Mouse (Mus musculus) neural tube, embryonic 12.5 days (tissue): ENCODE results near the gene Ablim1. TPM values are rescaled to one million over a fixed set of nuclear protein-coding genes. Genes with fewer than 3 reads are reported as not detected.

Source experiments
- ATAC-seq: fragments of 200-750 bp; cut with Nextera tagmentation; 2 replicates; pipeline ENCODE4 v1.8.0; 2017; ENCODE audit warnings: low read depth, mild to moderate bottlenecking, moderate TSS enrichment, moderate library complexity; ENCODE audit not compliant: low FRiP score
- H3K27ac ChIP-seq: fragments of 300-500 bp; sonication (generic); 2 replicates; pipeline ENCODE4 v1.5.1; 2016
- H3K27me3 ChIP-seq: fragments of 300-500 bp; sonication (generic); replicated peaks from 2 replicates; pipeline ENCODE4 v1.6.1; 2016; ENCODE audit warnings: mild to moderate bottlenecking
- H3K36me3 ChIP-seq: fragments of 300-500 bp; sonication (generic); 2 replicates; pipeline ENCODE4 v1.6.1; 2016; ENCODE audit warnings: mild to moderate bottlenecking
- H3K4me1 ChIP-seq: fragments of 300-500 bp; sonication (generic); 2 replicates; pipeline ENCODE4 v1.6.1; 2016
- H3K4me2 ChIP-seq: fragments of 300-500 bp; sonication (generic); replicated peaks from 2 replicates; pipeline ENCODE4 v1.6.1; 2016; ENCODE audit warnings: mild to moderate bottlenecking
- H3K4me3 ChIP-seq: fragments of 300-500 bp; sonication (generic); 2 replicates; pipeline ENCODE4 v1.5.1; 2016
- H3K9ac ChIP-seq: fragments of 300-500 bp; sonication (generic); 2 replicates; pipeline ENCODE4 v1.6.1; 2016; ENCODE audit warnings: mild to moderate bottlenecking
- H3K9me3 ChIP-seq: fragments of 300-500 bp; sonication (generic); 2 replicates; pipeline ENCODE4 v1.6.1; 2016; ENCODE audit warnings: mild to moderate bottlenecking
- WGBS: fragments of 180-500 bp; shearing (Covaris S2); methylation state at CpG from one replicate; pipeline ENCODE4 v1.1.7; 2016; 5-methylcytosine and 5-hydroxymethylcytosine counted together
- polyA plus RNA-seq: library from polyadenylated mRNA; unstranded; fragments of >200 nt; fragmentation: Nextera tagmentation; extraction: Ambion mirVana; gene quantifications from 2 replicates; pipeline ENCODE4 v1.2.1, GENCODE M21; 2016

The Ablim1 gene
- 34.0 and 34.9 TPM in 2 replicates for polyA plus RNA-seq

- H3K36me3 ChIP-seq, result no peaks in the 10 kb centered on the region
- H3K4me1 ChIP-seq, result peaks cover 10% of the 10 kb centered on the region
- H3K9ac ChIP-seq, result peak within 1 kb of the TSS; percentile 61
- no peaks in the 10 kb centered on the region for H3K9me3 ChIP-seq
- peak within 1 kb of the TSS; percentile 91 for H3K4me2 ChIP-seq
- H3K27ac ChIP-seq, result no peak within 1 kb of the TSS
- WGBS, result 2% methylated on average over 51 of the region's 52 CpGs
- peak within 1 kb of the TSS; percentile 46 for H3K4me3 ChIP-seq
- ATAC-seq, result peak; percentile 56
- peaks cover 27% of the 10 kb centered on the region for H3K27me3 ChIP-seq
Observed at GRCm38 (mm10) chr19:57314346-57315012, at the start of gene Ablim1. Ablim1 (minus strand) TSS chr19:57314919.

DNA sequence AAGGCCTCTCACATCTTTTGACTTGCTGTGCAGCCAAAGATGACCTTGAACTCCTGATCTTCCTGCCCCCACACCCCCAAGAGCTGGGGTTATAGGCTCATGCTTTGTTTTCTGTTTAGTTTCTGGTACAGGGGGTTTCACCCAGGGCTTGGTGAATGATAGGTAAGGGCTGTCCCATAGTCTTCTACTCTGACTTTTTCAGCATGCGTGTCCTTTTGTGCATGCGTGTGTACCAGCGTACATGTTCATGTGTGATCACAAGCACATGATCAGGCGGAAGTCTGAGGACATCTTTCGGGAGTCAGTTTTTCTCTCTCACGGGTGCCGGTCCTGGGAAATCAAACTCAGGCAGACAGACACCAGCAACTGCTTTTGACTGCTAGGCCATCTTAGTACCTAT is 48.8 kb upstream of the Ablim1 start:
- no peak overlapping the region for H3K9ac ChIP-seq
- H3K4me2 ChIP-seq, result peak overlapping the region; percentile 57
- no peak for ATAC-seq
- H3K9me3 ChIP-seq, result no peaks in the 10 kb centered on the region
- 92% methylated on average over 7 of the region's 7 CpGs for WGBS
- peaks cover 47% of the 10 kb centered on the region for H3K4me1 ChIP-seq
- H3K4me3 ChIP-seq, result no peak overlapping the region
- no peak overlapping the region for H3K27ac ChIP-seq
- no peaks in the 10 kb centered on the region for H3K27me3 ChIP-seq
- H3K36me3 ChIP-seq, result peaks cover 8% of the 10 kb centered on the region; the same call in 1 of the 2 replicates

GRCm38 (mm10) chr19:57363076-57363475 is 48.4 kb upstream of the Ablim1 start:
- Histone ChIP-seq H3K4me1 (peaks cover 47% of the 10 kb centered on the region), H3K9ac (0 out of 2 replicates have a peak overlapping the region, but pooled peaks have one; percentile 42)
- 55% methylated on average over 7 of the region's 7 CpGs for WGBS

GRCm38 (mm10) chr19:57362586-57362985 is 47.9 kb upstream of the Ablim1 start:
- WGBS, result 55% methylated on average over 5 of the region's 5 CpGs
- Histone ChIP-seq H3K27ac (no peak overlapping the region), H3K9me3 (no peaks in the 10 kb centered on the region), H3K4me2 (peak overlapping the region; percentile 57), H3K4me3 (peak overlapping the region; percentile 19; the same call in 1 of the 2 replicates), H3K27me3 (no peaks in the 10 kb centered on the region), H3K9ac (peak overlapping the region; percentile 42), H3K4me1 (peaks cover 47% of the 10 kb centered on the region), H3K36me3 (peaks cover 2% of the 10 kb centered on the region; the same call in 1 of the 2 replicates)
- ATAC-seq, result no peak

More at GRCm38 (mm10) chr19:57363076-57363475, 48.4 kb upstream of the Ablim1 start:
- Histone ChIP-seq H3K36me3 (peaks cover 7% of the 10 kb centered on the region; the same call in 1 of the 2 replicates), H3K27ac (no peak overlapping the region), H3K9me3 (no peaks in the 10 kb centered on the region), H3K27me3 (no peaks in the 10 kb centered on the region), H3K4me2 (peak overlapping the region; percentile 57), H3K4me3 (0 out of 2 replicates have a peak overlapping the region, but pooled peaks have one; percentile 19)
- no peak for ATAC-seq

- H3K36me3 ChIP-seq, result no peaks in the 10 kb centered on the region
- WGBS, result 22% methylated on average over 3 of the region's 3 CpGs
- H3K27me3 ChIP-seq, result no peaks in the 10 kb centered on the region
- no peak for ATAC-seq
- peaks cover 46% of the 10 kb centered on the region for H3K4me1 ChIP-seq
- peak overlapping the region; percentile 92 for H3K4me3 ChIP-seq
- H3K9ac ChIP-seq, result peak overlapping the region; percentile 98
- no peak overlapping the region for H3K27ac ChIP-seq
- peak overlapping the region; percentile 57 for H3K4me2 ChIP-seq
- H3K9me3 ChIP-seq, result no peaks in the 10 kb centered on the region
Observed at GRCm38 (mm10) chr19:57361939-57362307, 47.2 kb upstream of the Ablim1 start.

GRCm38 (mm10) chr19:57361131-57361938 is 46.6 kb upstream of the Ablim1 start:
- Histone ChIP-seq H3K9ac (peak overlapping the region; percentile 98), H3K4me2 (peak overlapping the region; percentile 57), H3K36me3 (no peaks in the 10 kb centered on the region), H3K27ac (peak overlapping the region; percentile 95), H3K4me1 (peaks cover 41% of the 10 kb centered on the region), H3K9me3 (no peaks in the 10 kb centered on the region), H3K4me3 (peak overlapping the region; percentile 92), H3K27me3 (no peaks in the 10 kb centered on the region)
- peak; percentile 63 for ATAC-seq
- WGBS, result under 1% methylated on average over 74 of the region's 78 CpGs

GRCm38 (mm10) chr19:57360341-57361130 is 45.8 kb upstream of the Ablim1 start, which contains the start of gene Fam160b1:
Fam160b1 (plus strand) TSS chr19:57360680.
- Histone ChIP-seq H3K9me3 (no peaks in the 10 kb centered on the region), H3K27me3 (no peaks in the 10 kb centered on the region), H3K4me1 (peaks cover 39% of the 10 kb centered on the region), H3K4me3 (peak within 1 kb of the TSS; percentile 92), H3K9ac (peak within 1 kb of the TSS; percentile 98), H3K4me2 (peak within 1 kb of the TSS; percentile 57), H3K27ac (peak within 1 kb of the TSS; percentile 95), H3K36me3 (no peaks in the 10 kb centered on the region)
- peak; percentile 93 for ATAC-seq
- 1% methylated on average over 56 of the region's 70 CpGs for WGBS

- H3K4me1 ChIP-seq, result peaks cover 35% of the 10 kb centered on the region
Observed at GRCm38 (mm10) chr19:57359701-57360326, 45.1 kb upstream of the Ablim1 start.

DNA sequence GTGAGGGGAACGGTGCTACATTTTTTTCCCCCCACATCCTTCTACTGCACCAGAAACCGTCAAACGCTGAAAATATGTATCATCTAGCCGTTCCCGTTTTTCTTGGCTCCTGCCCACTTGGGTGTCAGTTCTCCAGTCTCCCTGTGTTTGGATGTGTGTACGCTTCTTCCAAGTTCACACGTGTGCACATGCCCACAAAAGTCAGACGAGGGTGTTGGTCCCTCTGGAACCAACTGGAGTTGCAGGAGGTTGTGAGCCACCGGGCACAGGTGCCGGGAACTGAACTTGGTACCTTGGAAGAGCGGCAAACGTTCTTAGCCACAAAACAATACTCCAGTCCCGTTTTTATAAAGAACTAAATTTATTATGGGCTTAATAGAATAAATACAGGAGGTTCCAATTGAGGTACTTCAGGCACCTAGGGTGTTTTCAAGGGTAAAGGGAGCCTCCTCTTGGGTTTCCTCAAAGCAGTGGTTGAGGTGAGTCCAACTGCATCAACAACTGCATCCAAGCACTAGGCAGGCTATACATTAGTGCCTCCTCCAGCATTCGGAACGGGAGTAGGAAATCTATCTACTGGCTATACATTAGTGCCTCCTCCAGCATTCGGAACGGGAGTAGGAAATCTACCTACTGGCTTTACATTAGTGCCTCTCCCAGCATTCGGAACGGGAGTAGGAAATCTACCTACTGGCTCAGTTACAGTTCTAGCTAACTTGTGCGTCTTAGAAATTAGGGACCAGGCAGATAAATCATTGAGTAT is 44.3 kb upstream of the Ablim1 start:
- H3K4me2 ChIP-seq, result peak overlapping the region; percentile 57; the same call in 1 of the 2 replicates

More at GRCm38 (mm10) chr19:57359701-57360326, 45.1 kb upstream of the Ablim1 start:
- Histone ChIP-seq H3K27ac (no peak overlapping the region), H3K4me3 (peak overlapping the region; percentile 92; the same call in 1 of the 2 replicates), H3K9ac (peak overlapping the region; percentile 98; the same call in 1 of the 2 replicates), H3K27me3 (no peaks in the 10 kb centered on the region), H3K36me3 (no peaks in the 10 kb centered on the region), H3K9me3 (no peaks in the 10 kb centered on the region), H3K4me2 (peak overlapping the region; percentile 57)
- ATAC-seq, result no peak
- 52% methylated on average over 10 of the region's 10 CpGs for WGBS

DNA sequence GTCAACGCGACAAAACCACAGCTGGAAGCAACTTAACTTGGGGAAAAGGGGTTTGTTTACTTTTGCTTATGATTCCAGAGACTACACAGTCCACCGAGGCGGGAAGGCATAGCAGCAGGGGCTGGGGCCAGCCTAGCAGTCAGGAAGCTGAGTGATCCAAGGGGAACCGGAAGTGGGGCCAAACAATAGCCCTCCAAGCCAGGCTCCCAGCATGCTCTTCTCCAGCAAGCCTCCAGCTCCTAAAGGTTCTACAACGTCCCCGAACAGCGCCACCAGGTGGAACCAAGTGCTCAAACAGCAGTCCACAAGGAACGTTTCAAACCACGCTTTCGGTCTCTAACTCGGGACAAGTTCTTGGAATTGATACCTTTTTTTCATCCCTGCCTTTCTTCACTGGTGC is 43.6 kb upstream of the Ablim1 start:
- no peak overlapping the region for H3K4me2 ChIP-seq
- no peak overlapping the region for H3K9ac ChIP-seq
- WGBS, result 82% methylated on average over 12 of the region's 12 CpGs
- H3K27me3 ChIP-seq, result no peaks in the 10 kb centered on the region
- ATAC-seq, result no peak
- H3K36me3 ChIP-seq, result no peaks in the 10 kb centered on the region
- H3K27ac ChIP-seq, result no peak overlapping the region
- H3K4me1 ChIP-seq, result peaks cover 26% of the 10 kb centered on the region
- no peak overlapping the region for H3K4me3 ChIP-seq
- no peaks in the 10 kb centered on the region for H3K9me3 ChIP-seq

More for the DNA sequence above, 44.3 kb upstream of the Ablim1 start:
- Histone ChIP-seq H3K4me1 (peaks cover 29% of the 10 kb centered on the region), H3K27me3 (no peaks in the 10 kb centered on the region), H3K36me3 (no peaks in the 10 kb centered on the region), H3K9me3 (no peaks in the 10 kb centered on the region), H3K27ac (no peak overlapping the region), H3K4me3 (no peak overlapping the region), H3K9ac (no peak overlapping the region)
- ATAC-seq, result no peak
- WGBS, result 93% methylated on average over 20 of the region's 20 CpGs

GRCm38 (mm10) chr19:57357811-57358210 is 43.1 kb upstream of the Ablim1 start:
- Histone ChIP-seq H3K27ac (no peak overlapping the region), H3K36me3 (no peaks in the 10 kb centered on the region), H3K4me1 (peaks cover 21% of the 10 kb centered on the region), H3K4me2 (no peak overlapping the region), H3K9me3 (no peaks in the 10 kb centered on the region), H3K27me3 (no peaks in the 10 kb centered on the region), H3K4me3 (no peak overlapping the region), H3K9ac (no peak overlapping the region)
- ATAC-seq, result no peak
- 91% methylated on average over 5 of the region's 5 CpGs for WGBS
